Mouse (Mus musculus) mature B cell (primary cell): ENCODE results near the gene Rnf220.

Experiments
- in situ Hi-C: fragments of 300-500 bp; cut with MboI; formaldehyde crosslinking; loops from 2 replicates; pipeline ENCODE4 v1.14.3; 2019

The Rnf220 gene

GRCm38 (mm10) chr4:117272459-117272858 lies 224.4 kb downstream of the Rnf220 start:
- in situ Hi-C loops: loop anchor here (25.0 kb wide), 1 partner anchor 265 kb away; no protein-coding TSS in a partner anchor

GRCm38 (mm10) chr4:117270278-117270677 lies 226.6 kb downstream of the Rnf220 start:
- in situ Hi-C loops: loop anchor here (25.0 kb wide), 1 partner anchor 267 kb away; no protein-coding TSS in a partner anchor

- in situ Hi-C loops: loop anchor here (25.0 kb wide), 1 partner anchor 269 kb away; no protein-coding TSS in a partner anchor
Measured at GRCm38 (mm10) chr4:117267831-117268437, 228.9 kb downstream of the Rnf220 start.

GRCm38 (mm10) chr4:117267284-117267683 lies 229.6 kb downstream of the Rnf220 start:
- in situ Hi-C loops: loop anchor here (25.0 kb wide), 1 partner anchor 270 kb away; no protein-coding TSS in a partner anchor

GRCm38 (mm10) chr4:117262987-117263386 lies 233.9 kb downstream of the Rnf220 start:
- in situ Hi-C loops: loop anchor here (25.0 kb wide), 1 partner anchor 274 kb away; no protein-coding TSS in a partner anchor

- in situ Hi-C loops: loop anchor here (25.0 kb wide), 1 partner anchor 275 kb away; no protein-coding TSS in a partner anchor
Measured at GRCm38 (mm10) chr4:117262101-117262913, 234.5 kb downstream of the Rnf220 start.

GRCm38 (mm10) chr4:117261222-117261621 lies 235.6 kb downstream of the Rnf220 start:
- in situ Hi-C loops: loop anchor here (25.0 kb wide), 1 partner anchor 276 kb away; no protein-coding TSS in a partner anchor

GRCm38 (mm10) chr4:117259909-117260308 lies 236.9 kb downstream of the Rnf220 start:
- in situ Hi-C loops: loop anchor here (25.0 kb wide), 1 partner anchor 277 kb away; no protein-coding TSS in a partner anchor

- in situ Hi-C loops: loop anchor here (25.0 kb wide), 1 partner anchor 283 kb away; no protein-coding TSS in a partner anchor
Measured at GRCm38 (mm10) chr4:117254672-117255071, 242.2 kb downstream of the Rnf220 start.

- in situ Hi-C loops: loop anchor here (25.0 kb wide), 1 partner anchor 283 kb away; no protein-coding TSS in a partner anchor
Measured at GRCm38 (mm10) chr4:117254017-117254627, 242.7 kb downstream of the Rnf220 start.

- in situ Hi-C loops: loop anchor here (25.0 kb wide), 1 partner anchor 284 kb away; no protein-coding TSS in a partner anchor
Measured at GRCm38 (mm10) chr4:117253218-117254016, 243.4 kb downstream of the Rnf220 start.

GRCm38 (mm10) chr4:117252755-117253154 lies 244.1 kb downstream of the Rnf220 start:
- in situ Hi-C loops: loop anchor here (25.0 kb wide), 1 partner anchor 285 kb away; no protein-coding TSS in a partner anchor

- in situ Hi-C loops: loop anchor here (25.0 kb wide), 1 partner anchor 285 kb away; no protein-coding TSS in a partner anchor
Measured at GRCm38 (mm10) chr4:117252351-117252750, 244.5 kb downstream of the Rnf220 start.

- in situ Hi-C loops: loop anchor here (25.0 kb wide), 1 partner anchor 285 kb away; no protein-coding TSS in a partner anchor
Measured at GRCm38 (mm10) chr4:117251801-117252316, 245.0 kb downstream of the Rnf220 start, which contains the start of the genes Tmem53 and Armh1. Tmem53 (plus strand) TSS chr4:117251951. Armh1 (minus strand) TSS chr4:117252125.

- in situ Hi-C loops: loop anchor here (25.0 kb wide), 1 partner anchor 286 kb away; no protein-coding TSS in a partner anchor
Measured at GRCm38 (mm10) chr4:117250982-117251381, 245.9 kb downstream of the Rnf220 start.

GRCm38 (mm10) chr4:117240867-117241266 lies 256.0 kb downstream of the Rnf220 start:
- in situ Hi-C loops: no loop called here

GRCm38 (mm10) chr4:117239153-117239552 lies 257.7 kb downstream of the Rnf220 start:
- in situ Hi-C loops: no loop called here

GRCm38 (mm10) chr4:117235822-117236221 lies 261.0 kb downstream of the Rnf220 start:
- in situ Hi-C loops: no loop called here

- in situ Hi-C loops: no loop called here
Measured at GRCm38 (mm10) chr4:117234166-117234741, 262.6 kb downstream of the Rnf220 start.

GRCm38 (mm10) chr4:117231208-117231607 lies 265.6 kb downstream of the Rnf220 start:
- in situ Hi-C loops: no loop called here
